Comparison of ENCODE assay signal across 20 mouse cellular contexts in the genomic region with DNA sequence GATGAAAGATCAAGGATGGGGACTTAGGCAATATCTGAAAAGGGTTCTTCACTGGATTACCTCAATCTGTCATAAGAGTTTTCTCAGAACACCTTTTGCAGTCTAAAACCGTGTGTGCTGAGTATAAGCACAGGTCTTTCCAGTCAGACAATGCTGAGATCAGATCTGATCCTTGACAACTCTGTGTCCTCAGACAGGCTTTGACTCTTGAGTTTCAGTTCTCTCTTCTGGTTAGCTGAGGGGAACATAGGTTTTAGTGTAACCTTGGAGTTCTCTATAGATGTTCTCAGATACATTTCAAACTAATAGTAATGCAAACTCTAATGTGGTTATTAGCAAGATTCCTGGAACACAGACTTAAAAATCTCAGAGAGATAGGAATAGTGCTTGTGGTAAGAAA.
DNase-seq lines count a peak whose midpoint lies in the region; ATAC-seq and TF ChIP-seq lines count a peak whose summit lies in the region.
"Had no signal": no experiment of that assay in that cellular context is flagged by ENCODE, and none has a peak within 500 bp of the region (broad histone marks: within the 10 kb centered on the region; RNA-seq: fewer than 3 reads in every experiment).

No protein-coding gene starts in this region.

- no peaks in the 10 kb centered on the region for H3K79me2 ChIP-seq in CH12.LX (replicated peaks; ENCODE audit: control insufficient read depth, extremely low read depth, insufficient read depth, poor library complexity, severe bottlenecking)

- peak; percentile 83 for TF ChIP-seq EP300 in CH12.LX (IDR thresholded peaks at IDR 0.05; ENCODE audit: low read length)

- peaks cover 4% of the 10 kb centered on the region for H3K9me3 ChIP-seq in CH12.LX (replicated peaks; ENCODE audit: low read length)
- H3K9me3 ChIP-seq in limb, embryonic 10.5 days (replicated peaks), result no peaks in the 10 kb centered on the region
- H3K9me3 ChIP-seq: forebrain, embryonic 10.5 days; forebrain, embryonic 13.5 days; G1E; hindbrain, embryonic 12.5 days; hindbrain, embryonic 15.5 days had no signal

- in situ Hi-C loops in CH12.LX (cut with MboI; ENCODE audit: low pct_ligation_motif_present, low pct_unique_long_range_greater_than_20kb, low sequenced_read_pairs), result no loop called here

- no peak for TF ChIP-seq CTCF in CH12.LX (conservative IDR thresholded peaks at IDR 0.05 in 1 of 2, IDR thresholded peaks at IDR 0.05 in 1 of 2; ENCODE audit: low read depth in 2 of 2, low read length in 2 of 2)

- peak overlapping the region; percentile 48; the same call in 1 of the 2 replicates for H3K9ac ChIP-seq in CH12.LX (ENCODE audit: insufficient read depth, low read depth)
- H3K9ac ChIP-seq: forebrain, embryonic 13.5 days; hindbrain, embryonic 12.5 days; hindbrain, embryonic 15.5 days had no signal

- TF ChIP-seq POLR2A in CH12.LX (IDR thresholded peaks at IDR 0.05; ENCODE audit: low read depth, low read length), result no peak

- peak overlapping the region; percentile 95 for H3K4me2 ChIP-seq in CH12.LX (ENCODE audit: insufficient read depth, low read depth, poor library complexity, severe bottlenecking)
- H3K4me2 ChIP-seq: forebrain, embryonic 13.5 days; heart, embryonic 11.5 days; hindbrain, embryonic 12.5 days; hindbrain, embryonic 15.5 days had no signal

- ATAC-seq in megakaryocyte, adult 5-6 weeks (ENCODE audit: poor library complexity, severe bottlenecking), result peak; percentile 92
- ATAC-seq: forebrain, embryonic 13.5 days; Patski had no signal

- peak overlapping the region in 2 of 3 experiments; percentile 15 to 20 for H3K4me3 ChIP-seq in CH12.LX (replicated peaks in 1 of 3; ENCODE audit: low read depth in 2 of 3, low read length in 2 of 3, poor library complexity in 1 of 3)
- H3K4me3 ChIP-seq in limb, embryonic 10.5 days, result no peak overlapping the region
- H3K4me3 ChIP-seq: forebrain, embryonic 10.5 days; forebrain, embryonic 13.5 days; hindbrain, embryonic 12.5 days; hindbrain, embryonic 15.5 days had no signal

- peaks cover 11 to 54% of the 10 kb centered on the region in 2 experiments for H3K4me1 ChIP-seq in CH12.LX (ENCODE audit: control insufficient read depth in 1 of 2, insufficient read depth in 2 of 2)
- H3K4me1 ChIP-seq in limb, embryonic 10.5 days, result no peaks in the 10 kb centered on the region
- H3K4me1 ChIP-seq: forebrain, embryonic 10.5 days; forebrain, embryonic 13.5 days; hindbrain, embryonic 12.5 days; hindbrain, embryonic 15.5 days had no signal

- DNase-seq in A20 (ENCODE audit: low read depth, low spot score), result peak; percentile 1
- peak; percentile 81 for DNase-seq in CH12.LX (ENCODE audit: extremely low read depth)
- DNase-seq in limb, embryonic 10.5 days (ENCODE audit: low spot score), result no peak
- no peak for DNase-seq in ovary, postnatal 36 days (ENCODE audit: low spot score)
- DNase-seq in embryo, embryonic 10.5 days (ENCODE audit: low spot score), result no peak
- DNase-seq: adrenal gland, postnatal 10 days; adrenal gland, postnatal 36 days; cerebellum, adult 18-20 months; cerebellum, adult 9-10 months; cerebellum, postnatal 14 days; gastrocnemius, postnatal 25 days; heart, adult 11 months had no signal

- TF ChIP-seq RAD21 in CH12.LX (IDR thresholded peaks at IDR 0.05; ENCODE audit: low read depth, low read length), result no peak; the same call in 1 of the 2 replicates

- H3K36me3 ChIP-seq in CH12.LX (replicated peaks in 1 of 2; ENCODE audit: control insufficient read depth in 1 of 2, insufficient read depth in 1 of 2, low read length in 1 of 2), result no peaks in the 10 kb centered on the region
- no peaks in the 10 kb centered on the region for H3K36me3 ChIP-seq in limb, embryonic 10.5 days
- H3K36me3 ChIP-seq: forebrain, embryonic 10.5 days; G1E; hindbrain, embryonic 12.5 days; hindbrain, embryonic 15.5 days had no signal

- WGBS in limb, embryonic 10.5 days, result 71% methylated on average over 1 of the region's 1 CpGs

- dilution Hi-C loops in CH12.LX (cut with MboI; ENCODE audit: extremely low pct_ligation_motif_present, extremely low pct_unique_long_range_greater_than_20kb, low sequenced_read_pairs), result no loop called here

- no peaks in the 10 kb centered on the region for H3K27me3 ChIP-seq in CH12.LX (replicated peaks)
- H3K27me3 ChIP-seq in limb, embryonic 10.5 days (ENCODE audit: low read depth, poor library complexity, severe bottlenecking), result no peaks in the 10 kb centered on the region
- H3K27me3 ChIP-seq: forebrain, embryonic 13.5 days; hindbrain, embryonic 12.5 days; hindbrain, embryonic 15.5 days; Patski had no signal

- H3K27ac ChIP-seq in CH12.LX (ENCODE audit: insufficient read depth, low read depth), result peak overlapping the region; percentile 41
- H3K27ac ChIP-seq in limb, embryonic 10.5 days, result no peak overlapping the region
- H3K27ac ChIP-seq: forebrain, embryonic 10.5 days; forebrain, embryonic 13.5 days; hindbrain, embryonic 12.5 days; hindbrain, embryonic 15.5 days had no signal

TF ChIP-seq in CH12.LX, 34 proteins besides CTCF, POLR2A, EP300 and RAD21:
- no peak for TF ChIP-seq HCFC1 (IDR thresholded peaks at IDR 0.05; ENCODE audit: low read depth, low read length)
- no peak for TF ChIP-seq PAX5 (IDR thresholded peaks at IDR 0.05; ENCODE audit: low read length)
- peak; percentile 3; the same call in 1 of the 2 replicates for TF ChIP-seq CHD1 (IDR thresholded peaks at IDR 0.05; ENCODE audit: low read depth, low read length)
- TF ChIP-seq SMC3 (IDR thresholded peaks at IDR 0.05; ENCODE audit: low read depth, low read length), result peak; percentile 20; the same call in 1 of the 2 replicates
- TF ChIP-seq MAX (IDR thresholded peaks at IDR 0.05; ENCODE audit: low read length), result 0 out of 2 replicates have a peak, but pooled peaks have one; percentile 16
- TF ChIP-seq JUND (conservative IDR thresholded peaks at IDR 0.05; ENCODE audit: low read depth, low read length), result peak; percentile 17; the same call in 1 of the 2 replicates
- TF ChIP-seq MAZ (IDR thresholded peaks at IDR 0.05; ENCODE audit: low read depth, low read length), result 0 out of 2 replicates have a peak, but pooled peaks have one; percentile 7
- TF ChIP-seq NRF1 (IDR thresholded peaks at IDR 0.05; ENCODE audit: low read depth, low read length), result no peak
- peak; percentile 96 for TF ChIP-seq IRF4 (IDR thresholded peaks at IDR 0.05; ENCODE audit: low read depth, low read length)
- 0 out of 2 replicates have a peak, but pooled peaks have one; percentile 17 for TF ChIP-seq MXI1 (IDR thresholded peaks at IDR 0.05; ENCODE audit: low read depth, low read length)
- no peak; the same call in 1 of the 2 replicates for TF ChIP-seq CHD2 (IDR thresholded peaks at IDR 0.05; ENCODE audit: low read length)

Comparison
In these comparisons a context has a peak if more than half of its experiments do, and no peak if none do; other contexts are left out.
1. DNase-seq: peak in A20 (single experiment) and CH12.LX (single experiment); none in limb, embryonic 10.5 days (single experiment), ovary, postnatal 36 days (single experiment) and embryo, embryonic 10.5 days (single experiment).